Mouse (Mus musculus) liver, adult 2 months (tissue): ENCODE measurements around the gene Pet117.

Experiments
- CTCF ChIP-seq: fragments of 200-500 bp; IDR thresholded peaks from 2 replicates; pipeline ENCODE4 v1.5.1; 2011; ENCODE audit warnings: low read depth, low read length, control low read depth
- POLR2A ChIP-seq: fragments of 200-500 bp; IDR thresholded peaks from 2 replicates; pipeline ENCODE4 v1.6.1; 2011; ENCODE audit warnings: low read length, control low read depth; ENCODE audit not compliant: insufficient read depth; ENCODE audit errors: extremely low read depth

DNA sequence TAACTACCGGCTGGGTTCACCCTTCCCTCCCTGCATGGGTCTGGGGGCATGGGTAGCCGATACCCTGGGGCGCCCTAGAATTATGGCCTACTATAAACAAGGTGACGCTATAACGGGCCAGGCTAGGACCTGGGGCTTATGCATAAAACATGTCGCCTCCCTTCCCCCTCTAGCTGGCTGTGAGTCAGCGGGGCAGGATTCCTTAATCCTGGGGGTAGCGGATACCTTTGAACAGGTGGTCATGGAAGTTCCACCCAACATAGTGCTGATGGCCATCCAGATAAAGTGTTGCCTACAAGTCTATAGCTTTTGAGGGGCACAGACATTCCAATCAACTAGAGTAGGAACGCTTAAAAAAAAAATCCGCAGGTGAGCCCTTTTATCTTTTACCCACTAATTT, 38.9 kb upstream of the Pet117 start:
- no peak for TF ChIP-seq CTCF
- no peak for TF ChIP-seq POLR2A
